Mouse (Mus musculus): Measurements from ENCODE around the gene Tspan9.
A peak's percentile ranks its signal among the peaks of the same experiment; 100 is the strongest.

DNA sequence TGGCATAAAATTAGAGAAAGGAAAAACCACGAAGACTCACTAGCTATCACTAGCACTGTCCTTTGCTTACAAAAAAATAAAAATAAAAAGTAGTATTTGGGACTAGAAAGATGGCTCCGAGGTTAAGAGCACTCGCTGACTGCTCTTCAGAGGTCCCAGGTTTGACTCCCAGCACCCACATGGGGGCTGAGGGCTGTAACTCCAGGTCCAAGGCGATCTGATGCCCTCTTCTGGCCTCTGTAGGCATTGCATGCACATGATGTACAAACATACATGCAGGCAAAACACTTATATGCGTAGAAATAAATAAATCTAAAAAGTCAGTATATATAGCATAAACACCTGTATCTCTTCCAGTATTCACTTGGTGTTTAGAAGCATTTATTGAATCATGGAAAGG, 43.5 kb downstream of the Tspan9 start:
- TF ChIP-seq POLR2A (IDR thresholded peaks at IDR 0.05; ENCODE audit: extremely low read depth, insufficient read depth, low read length): no peak
- peak; percentile 66 for TF ChIP-seq CTCF (IDR thresholded peaks at IDR 0.05; ENCODE audit: low read depth, low read length)
